Mouse (Mus musculus): ENCODE data around the gene Olfr318. TPM values are rescaled to one million over a fixed set of nuclear protein-coding genes. Genes with fewer than 3 reads are reported as not detected.

Gene Olfr318
- polyA plus RNA-seq, 1 experiment from 2014 or later, result not detected

GRCm38 (mm10) chr11:58671825-58672224 lies 52.0 kb downstream of the Olfr318 start:
- H3K4me3 ChIP-seq, result no peak overlapping the region
- H3K36me3 ChIP-seq, result no peaks in the 10 kb centered on the region
- no peak overlapping the region for H3K4me2 ChIP-seq
- 37% methylated on average over 4 of the region's 4 CpGs for WGBS (ENCODE audit: insufficient replicate concordance)
- H3K4me1 ChIP-seq, result no peaks in the 10 kb centered on the region
- no peaks in the 10 kb centered on the region for H3K9me3 ChIP-seq (replicated peaks)
- H3K27ac ChIP-seq, result no peak overlapping the region
- ATAC-seq, result no peak
- H3K9ac ChIP-seq, result no peak overlapping the region
- H3K27me3 ChIP-seq (replicated peaks), result no peaks in the 10 kb centered on the region

GRCm38 (mm10) chr11:58669252-58669651 lies 54.6 kb downstream of the Olfr318 start:
- Histone ChIP-seq H3K9ac (no peak overlapping the region), H3K9me3 (replicated peaks) (no peaks in the 10 kb centered on the region), H3K27ac (no peak overlapping the region), H3K4me2 (no peak overlapping the region), H3K36me3 (no peaks in the 10 kb centered on the region), H3K27me3 (replicated peaks) (no peaks in the 10 kb centered on the region), H3K4me3 (no peak overlapping the region), H3K4me1 (no peaks in the 10 kb centered on the region)
- no peak for ATAC-seq

Other genes with a start within 250 kb of the Olfr318 start
- not detected in 2 replicates for gene Olfr332, start 231.5 kb downstream of the Olfr318 start, polyA plus RNA-seq (2016; fragmentation: Nextera tagmentation; extraction: Ambion mirVana)
- not detected in 2 replicates for gene Olfr331, start 221.4 kb downstream of the Olfr318 start, polyA plus RNA-seq (2016; fragmentation: Nextera tagmentation; extraction: Ambion mirVana)
- not detected in 2 replicates for gene Olfr330, start 189.2 kb downstream of the Olfr318 start, polyA plus RNA-seq (2016; fragmentation: Nextera tagmentation; extraction: Ambion mirVana)
- gene Olfr329-ps, start 177.6 kb downstream of the Olfr318 start, polyA plus RNA-seq (2016; fragmentation: Nextera tagmentation; extraction: Ambion mirVana), result not detected in 2 replicates
- gene Olfr328, start 168.4 kb downstream of the Olfr318 start, polyA plus RNA-seq (2016; fragmentation: Nextera tagmentation; extraction: Ambion mirVana), result not detected in 2 replicates
- gene Olfr224, start 153.5 kb downstream of the Olfr318 start, polyA plus RNA-seq (2016; fragmentation: Nextera tagmentation; extraction: Ambion mirVana), result not detected in 2 replicates
- gene Olfr325, start 146.3 kb downstream of the Olfr318 start, polyA plus RNA-seq (2016; fragmentation: Nextera tagmentation; extraction: Ambion mirVana), result not detected in 2 replicates
- not detected in 2 replicates for gene Olfr324, start 128.9 kb downstream of the Olfr318 start, polyA plus RNA-seq (2016; fragmentation: Nextera tagmentation; extraction: Ambion mirVana)
- gene 2210407C18Rik, start 107.9 kb downstream of the Olfr318 start, polyA plus RNA-seq (2016; fragmentation: Nextera tagmentation; extraction: Ambion mirVana), result not detected in 2 replicates
- gene Olfr323, start 93.5 kb downstream of the Olfr318 start, polyA plus RNA-seq (2016; fragmentation: Nextera tagmentation; extraction: Ambion mirVana), result not detected in 2 replicates
- gene Trim58, start 83.5 kb downstream of the Olfr318 start, polyA plus RNA-seq (2016; fragmentation: Nextera tagmentation; extraction: Ambion mirVana), result 9.2 and 10.1 TPM in 2 replicates
- gene Olfr322, start 65.2 kb downstream of the Olfr318 start, polyA plus RNA-seq (2016; fragmentation: Nextera tagmentation; extraction: Ambion mirVana), result not detected in 2 replicates
- gene Olfr320, start 42.9 kb downstream of the Olfr318 start, polyA plus RNA-seq (2016; fragmentation: Nextera tagmentation; extraction: Ambion mirVana), result not detected in 2 replicates
- gene Olfr319, start 24.9 kb downstream of the Olfr318 start, polyA plus RNA-seq (2016; fragmentation: Nextera tagmentation; extraction: Ambion mirVana), result not detected in 2 replicates
- gene Olfr317, start 15.2 kb upstream of the Olfr318 start, polyA plus RNA-seq (2016; fragmentation: Nextera tagmentation; extraction: Ambion mirVana), result not detected in 2 replicates
- not detected in 2 replicates for gene Olfr316, start 28.7 kb upstream of the Olfr318 start, polyA plus RNA-seq (2016; fragmentation: Nextera tagmentation; extraction: Ambion mirVana)
- not detected in 2 replicates for gene Olfr315, start 49.2 kb upstream of the Olfr318 start, polyA plus RNA-seq (2016; fragmentation: Nextera tagmentation; extraction: Ambion mirVana)
- gene Olfr314, start 58.9 kb upstream of the Olfr318 start, polyA plus RNA-seq (2016; fragmentation: Nextera tagmentation; extraction: Ambion mirVana), result not detected in 2 replicates
- 0.31 TPM in 1 of 2 replicates, not detected in the other for gene Fam183b, start 77.9 kb upstream of the Olfr318 start, polyA plus RNA-seq (2016; fragmentation: Nextera tagmentation; extraction: Ambion mirVana)
- gene Olfr313, start 91.0 kb upstream of the Olfr318 start, polyA plus RNA-seq (2016; fragmentation: Nextera tagmentation; extraction: Ambion mirVana), result not detected in 2 replicates
- gene Olfr312, start 105.2 kb upstream of the Olfr318 start, polyA plus RNA-seq (2016; fragmentation: Nextera tagmentation; extraction: Ambion mirVana), result not detected in 2 replicates
- not detected in 2 replicates for gene Olfr311, start 115.2 kb upstream of the Olfr318 start, polyA plus RNA-seq (2016; fragmentation: Nextera tagmentation; extraction: Ambion mirVana)
- 2.5 and 2.8 TPM in 2 replicates for gene Gm12258, start 123.1 kb upstream of the Olfr318 start, polyA plus RNA-seq (2016; fragmentation: Nextera tagmentation; extraction: Ambion mirVana)
- gene 2810021J22Rik, start 143.2 kb upstream of the Olfr318 start, polyA plus RNA-seq (2016; fragmentation: Nextera tagmentation; extraction: Ambion mirVana), result 3.2 and 3.6 TPM in 2 replicates
- gene Zfp39, start 180.2 kb upstream of the Olfr318 start, polyA plus RNA-seq (2016; fragmentation: Nextera tagmentation; extraction: Ambion mirVana), result 6.1 and 7.1 TPM in 2 replicates
- 9.5 and 10.9 TPM in 2 replicates for gene Btnl10, start 193.9 kb upstream of the Olfr318 start, polyA plus RNA-seq (2016; fragmentation: Nextera tagmentation; extraction: Ambion mirVana)
- gene Rnf187, start 214.9 kb upstream of the Olfr318 start, polyA plus RNA-seq (2016; fragmentation: Nextera tagmentation; extraction: Ambion mirVana), result 200 and 207 TPM in 2 replicates
- gene Hist3h2ba, start 224.9 kb upstream of the Olfr318 start, polyA plus RNA-seq (2016; fragmentation: Nextera tagmentation; extraction: Ambion mirVana), result 5.3 and 5.7 TPM in 2 replicates
- gene Hist3h2a, start 230.7 kb upstream of the Olfr318 start, polyA plus RNA-seq (2016; fragmentation: Nextera tagmentation; extraction: Ambion mirVana), result 14.3 and 16.9 TPM in 2 replicates
- gene Trim17, start 230.7 kb upstream of the Olfr318 start, polyA plus RNA-seq (2016; fragmentation: Nextera tagmentation; extraction: Ambion mirVana), result 0.07 and 0.13 TPM in 2 replicates